Mouse (Mus musculus): ENCODE measurements around the gene Hes6. TPM values are rescaled to one million over a fixed set of nuclear protein-coding genes. Genes with fewer than 3 reads are reported as not detected.

Gene Hes6
- total and polyA plus RNA-seq, 2 experiments from 2014 or later, result 113 to 119 TPM

DNA sequence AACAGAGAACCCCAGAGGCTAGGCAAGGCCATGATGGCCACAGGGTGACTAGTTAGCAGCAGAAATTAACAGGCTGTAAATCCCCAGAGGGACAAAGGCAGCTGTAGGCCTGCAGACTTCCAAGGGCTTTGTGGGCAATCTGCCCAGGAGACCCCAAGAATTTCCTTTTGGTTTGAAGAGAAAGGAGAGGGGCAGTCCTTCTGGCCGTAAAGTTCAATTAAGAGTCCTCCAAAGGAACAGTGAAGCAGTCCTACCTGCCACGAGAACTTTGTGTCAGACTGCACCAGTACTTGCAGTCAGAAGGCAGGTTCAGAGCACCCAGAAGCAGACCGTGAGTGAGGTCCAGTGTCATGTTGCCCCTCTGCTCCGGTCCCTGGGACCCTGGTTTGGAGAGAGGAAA is 1.1 kb upstream of the Hes6 start:
- Histone ChIP-seq H3K27me3 (ENCODE audit: insufficient read depth, low read length) (no peaks in the 10 kb centered on the region), H3K9me3 (ENCODE audit: low read length) (no peaks in the 10 kb centered on the region), H3K36me3 (ENCODE audit: insufficient read depth, low read length) (peaks cover 22% of the 10 kb centered on the region; the same call in 1 of the 2 replicates), H3K4me2 (ENCODE audit: low read depth, low read length, poor library complexity, severe bottlenecking) (0 out of 2 replicates have a peak overlapping the region, but pooled peaks have one; percentile 97), H3K4me1 (ENCODE audit: insufficient read depth, low read length) (peaks cover 9% of the 10 kb centered on the region), H3K9ac (replicated peaks; ENCODE audit: low read length, poor library complexity, severe bottlenecking) (no peak overlapping the region), H3K4me3 (ENCODE audit: low read depth, low read length) (no peak overlapping the region), H3K27ac (ENCODE audit: low read depth, low read length) (peak overlapping the region; percentile 88; the same call in 1 of the 2 replicates)
- no peak for ATAC-seq (ENCODE audit: low FRiP score)
- peak; percentile 46 for DNase-seq (ENCODE audit: low spot score)
- WGBS, result 24% methylated on average over 4 of the region's 4 CpGs
- no peak for TF ChIP-seq CTCF (IDR thresholded peaks at IDR 0.05)

DNA sequence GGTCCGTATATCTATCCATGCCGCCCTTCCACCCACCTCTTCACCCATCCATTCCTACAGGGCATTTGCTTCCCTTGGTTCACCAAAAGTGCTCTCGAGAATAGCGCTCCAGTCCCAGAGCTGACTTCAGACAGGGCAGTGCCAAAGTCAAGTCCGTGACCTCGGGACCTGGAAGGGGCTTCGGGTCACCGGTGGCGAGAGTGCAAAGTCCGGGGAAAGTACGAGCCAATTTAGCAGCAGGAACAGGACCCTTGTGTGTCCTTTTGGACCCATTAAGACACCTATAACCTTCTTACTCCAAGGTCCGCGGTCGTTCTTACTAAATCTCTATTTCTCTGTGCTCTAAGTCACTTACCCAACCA is 321 bp downstream of the Hes6 start:
- peak overlapping the region; percentile 66 for H3K4me3 ChIP-seq (ENCODE audit: low read depth, low read length)
- H3K4me1 ChIP-seq (ENCODE audit: insufficient read depth, low read length), result peaks cover 9% of the 10 kb centered on the region
- ATAC-seq (ENCODE audit: low FRiP score) (no peak), DNase-seq (ENCODE audit: low spot score) (no peak)
- peaks cover 14% of the 10 kb centered on the region; the same call in 1 of the 2 replicates for H3K36me3 ChIP-seq (ENCODE audit: insufficient read depth, low read length)
- 0% methylated on average over 14 of the region's 14 CpGs for WGBS
- H3K27me3 ChIP-seq (ENCODE audit: insufficient read depth, low read length), result no peaks in the 10 kb centered on the region
- peak overlapping the region; percentile 97 for H3K4me2 ChIP-seq (ENCODE audit: low read depth, low read length, poor library complexity, severe bottlenecking)
- no peak for TF ChIP-seq CTCF (IDR thresholded peaks at IDR 0.05)
- peak overlapping the region; percentile 88 for H3K27ac ChIP-seq (ENCODE audit: low read depth, low read length)
- peak overlapping the region; percentile 81; the same call in 1 of the 2 replicates for H3K9ac ChIP-seq (replicated peaks; ENCODE audit: low read length, poor library complexity, severe bottlenecking)
- H3K9me3 ChIP-seq (ENCODE audit: low read length), result no peaks in the 10 kb centered on the region

DNA sequence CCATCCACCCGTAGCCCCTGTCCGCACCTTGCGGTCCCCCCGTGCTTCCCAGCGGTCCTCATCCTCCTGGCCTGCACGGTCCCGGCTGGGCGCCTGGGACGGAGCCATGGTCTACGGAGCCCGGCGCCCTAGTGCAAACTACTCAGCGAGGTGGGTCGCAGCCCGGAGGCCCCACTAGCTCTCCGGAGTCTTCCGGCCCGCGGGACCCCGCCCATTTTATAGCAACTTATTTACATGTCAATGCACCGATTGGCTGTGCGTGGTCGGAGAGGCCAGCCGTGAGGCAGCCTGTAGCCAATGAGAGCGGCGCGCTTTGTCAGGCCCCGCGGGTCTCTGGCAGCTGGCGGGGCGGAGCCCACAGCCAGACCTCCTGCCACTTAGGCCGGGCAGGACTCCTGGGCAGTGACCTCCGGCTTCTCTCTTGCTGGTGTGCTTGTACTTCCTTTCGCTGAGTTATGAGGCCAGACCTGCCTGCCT is 770 bp downstream of the Hes6 start:
- no peak for TF ChIP-seq CTCF (IDR thresholded peaks at IDR 0.05)
- ATAC-seq (ENCODE audit: low FRiP score) (peak; percentile 92), DNase-seq (ENCODE audit: low spot score) (peak; percentile 98)
- Histone ChIP-seq H3K36me3 (ENCODE audit: insufficient read depth, low read length) (peaks cover 10% of the 10 kb centered on the region; the same call in 1 of the 2 replicates), H3K9ac (replicated peaks; ENCODE audit: low read length, poor library complexity, severe bottlenecking) (peak overlapping the region; percentile 81), H3K4me1 (ENCODE audit: insufficient read depth, low read length) (peaks cover 9% of the 10 kb centered on the region), H3K4me3 (ENCODE audit: low read depth, low read length) (peak overlapping the region; percentile 66), H3K4me2 (ENCODE audit: low read depth, low read length, poor library complexity, severe bottlenecking) (peak overlapping the region; percentile 97), H3K27ac (ENCODE audit: low read depth, low read length) (peak overlapping the region; percentile 88), H3K9me3 (ENCODE audit: low read length) (no peaks in the 10 kb centered on the region), H3K27me3 (ENCODE audit: insufficient read depth, low read length) (no peaks in the 10 kb centered on the region)
- 1% methylated on average over 34 of the region's 34 CpGs for WGBS

DNA sequence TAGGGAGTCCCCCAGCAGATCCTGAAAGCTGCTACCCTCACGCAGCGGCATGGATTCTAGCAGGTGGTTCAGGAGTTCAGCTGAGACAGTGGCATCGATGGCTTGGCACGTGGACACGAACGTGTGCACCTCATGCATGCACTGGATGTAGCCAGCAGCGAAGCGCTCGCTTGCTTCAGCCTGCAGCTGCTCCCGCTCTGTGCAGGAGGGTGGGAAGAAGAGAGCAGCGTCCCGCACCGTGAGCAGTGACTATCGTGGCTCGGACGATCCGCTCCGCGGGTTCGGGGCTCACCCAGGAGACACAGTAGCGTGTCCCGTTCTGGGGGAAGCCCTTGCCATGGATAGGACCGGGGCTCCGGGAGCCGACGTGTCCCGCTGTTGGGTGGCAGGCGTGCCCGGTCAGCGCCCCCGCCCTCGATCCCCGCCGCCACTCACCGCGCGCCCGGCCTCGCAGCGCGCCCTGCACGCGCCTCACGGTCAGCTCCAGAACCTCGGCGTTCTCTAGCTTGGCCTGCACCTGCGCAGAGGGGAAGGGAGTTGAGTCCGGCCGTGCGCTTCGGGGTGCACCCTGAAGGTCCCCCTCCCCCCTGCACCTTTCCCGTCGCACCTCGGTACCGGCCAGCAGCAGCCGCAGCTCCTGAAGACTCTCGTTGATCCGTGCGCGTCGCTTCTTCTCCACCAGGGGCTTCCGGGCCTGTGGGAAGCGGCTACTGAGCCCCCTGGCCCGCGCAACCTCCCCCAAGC is 1.4 kb downstream of the Hes6 start:
- ATAC-seq (ENCODE audit: low FRiP score) (peak; percentile 61), DNase-seq (ENCODE audit: low spot score) (peak; percentile 59)
- Histone ChIP-seq H3K4me2 (ENCODE audit: low read depth, low read length, poor library complexity, severe bottlenecking) (peak overlapping the region; percentile 97), H3K4me3 (ENCODE audit: low read depth, low read length) (peak overlapping the region; percentile 66), H3K27me3 (ENCODE audit: insufficient read depth, low read length) (no peaks in the 10 kb centered on the region), H3K27ac (ENCODE audit: low read depth, low read length) (peak overlapping the region; percentile 88), H3K4me1 (ENCODE audit: insufficient read depth, low read length) (peaks cover 9% of the 10 kb centered on the region), H3K9ac (replicated peaks; ENCODE audit: low read length, poor library complexity, severe bottlenecking) (peak overlapping the region; percentile 81), H3K9me3 (ENCODE audit: low read length) (no peaks in the 10 kb centered on the region), H3K36me3 (ENCODE audit: insufficient read depth, low read length) (0 out of 2 replicates have a peak, but pooled peaks cover 5% of the 10 kb centered on the region)
- peak; percentile 54 for TF ChIP-seq CTCF (IDR thresholded peaks at IDR 0.05)
- WGBS, result 2% methylated on average over 49 of the region's 65 CpGs

DNA sequence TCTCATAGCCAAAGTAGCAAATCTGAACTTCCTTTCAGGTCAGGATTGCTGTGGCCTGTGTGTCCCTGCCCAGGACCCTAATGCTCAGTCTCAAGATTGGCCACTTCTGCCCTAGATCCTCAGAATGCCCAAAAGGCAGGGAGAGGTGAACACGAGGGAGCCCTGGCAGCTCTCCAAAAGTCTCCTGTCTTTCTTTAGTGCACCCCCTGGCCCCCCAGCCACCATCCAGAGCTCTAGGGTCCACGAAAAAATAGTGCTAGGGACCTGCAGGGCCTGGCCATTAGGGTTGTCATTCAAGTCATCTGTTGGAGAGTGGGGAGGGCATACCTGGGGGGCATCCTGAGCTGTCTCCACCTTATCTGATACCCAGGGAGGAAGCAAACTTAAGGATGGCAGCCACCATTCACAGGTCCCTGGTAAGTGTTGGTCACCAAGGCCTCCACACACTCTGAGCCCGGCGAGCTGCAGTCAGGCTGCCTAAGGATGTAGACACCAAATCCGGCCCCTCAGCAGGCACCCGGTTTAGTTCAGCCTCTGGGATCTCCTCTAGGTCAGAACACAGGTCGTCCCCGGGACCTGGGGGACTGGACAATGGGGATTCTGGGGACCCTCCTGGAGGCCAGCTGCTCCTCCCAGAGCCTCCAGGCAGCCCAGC is 2.1 kb downstream of the Hes6 start:
- H3K4me2 ChIP-seq (ENCODE audit: low read depth, low read length, poor library complexity, severe bottlenecking), result peak overlapping the region; percentile 97
- peaks cover 9% of the 10 kb centered on the region for H3K4me1 ChIP-seq (ENCODE audit: insufficient read depth, low read length)
- peak overlapping the region; percentile 66 for H3K4me3 ChIP-seq (ENCODE audit: low read depth, low read length)
- DNase-seq (ENCODE audit: low spot score) (no peak), ATAC-seq (ENCODE audit: low FRiP score) (no peak)
- no peak overlapping the region for H3K27ac ChIP-seq (ENCODE audit: low read depth, low read length)
- no peak for TF ChIP-seq CTCF (IDR thresholded peaks at IDR 0.05)
- no peaks in the 10 kb centered on the region for H3K9me3 ChIP-seq (ENCODE audit: low read length)
- peak overlapping the region; percentile 81; the same call in 1 of the 2 replicates for H3K9ac ChIP-seq (replicated peaks; ENCODE audit: low read length, poor library complexity, severe bottlenecking)
- WGBS, result 41% methylated on average over 8 of the region's 8 CpGs
- no peaks in the 10 kb centered on the region for H3K27me3 ChIP-seq (ENCODE audit: insufficient read depth, low read length)
- H3K36me3 ChIP-seq (ENCODE audit: insufficient read depth, low read length), result no peaks in the 10 kb centered on the region

DNA sequence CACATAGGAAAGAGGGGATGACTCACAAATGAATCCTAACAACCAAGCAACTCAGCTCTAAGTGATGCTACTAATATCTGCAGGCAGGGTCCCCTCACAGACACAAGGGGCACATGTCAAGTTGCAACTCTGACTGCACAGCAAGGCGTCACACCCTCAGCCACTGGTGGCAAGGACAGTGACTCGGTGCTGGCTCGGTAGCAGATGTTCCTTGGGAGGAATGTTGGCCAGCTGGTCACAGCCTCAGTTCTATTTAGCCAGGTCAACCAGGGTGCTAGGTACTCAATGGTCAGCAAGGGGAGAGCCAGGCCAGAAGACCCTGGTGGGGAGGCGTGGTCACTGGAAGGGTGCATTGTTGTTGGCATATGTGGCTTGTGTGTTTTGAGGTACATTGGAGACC is 6.0 kb downstream of the Hes6 start:
- Histone ChIP-seq H3K4me2 (ENCODE audit: low read depth, low read length, poor library complexity, severe bottlenecking) (no peak overlapping the region), H3K27ac (ENCODE audit: low read depth, low read length) (no peak overlapping the region), H3K9ac (replicated peaks; ENCODE audit: low read length, poor library complexity, severe bottlenecking) (no peak overlapping the region), H3K4me3 (ENCODE audit: low read depth, low read length) (no peak overlapping the region), H3K27me3 (ENCODE audit: insufficient read depth, low read length) (no peaks in the 10 kb centered on the region), H3K36me3 (ENCODE audit: insufficient read depth, low read length) (no peaks in the 10 kb centered on the region), H3K4me1 (ENCODE audit: insufficient read depth, low read length) (peaks cover 9% of the 10 kb centered on the region), H3K9me3 (ENCODE audit: low read length) (no peaks in the 10 kb centered on the region)
- WGBS, result 89% methylated on average over 4 of the region's 4 CpGs
- TF ChIP-seq CTCF (IDR thresholded peaks at IDR 0.05), result no peak
- no peak for ATAC-seq (ENCODE audit: low FRiP score)
- no peak for DNase-seq (ENCODE audit: low spot score)
